Mouse (Mus musculus): Measurements from ENCODE around the gene Olfr1454. TPM values are rescaled to one million over a fixed set of nuclear protein-coding genes. Genes with fewer than 3 reads are reported as not detected.

Gene Olfr1454
- polyA plus RNA-seq (2014; fragmentation: Nextera tagmentation; extraction: Ambion mirVana) = not detected in 2 replicates

GRCm38 (mm10) chr19:13060310-13060709, at the start of gene Olfr1454:
Gene Olfr1454 (plus strand): TSS chr19:13060610.
- H3K4me3 ChIP-seq (ENCODE audit: low read depth, low read length) = no peak within 1 kb of the TSS
- no peaks in the 10 kb centered on the region for H3K4me1 ChIP-seq (replicated peaks; ENCODE audit: control insufficient read depth, insufficient read depth, low read length)
- H3K36me3 ChIP-seq (ENCODE audit: control insufficient read depth, insufficient read depth, low read length) = no peaks in the 10 kb centered on the region
- 0 out of 2 replicates have a peak, but pooled peaks cover under 1% of the 10 kb centered on the region for H3K9me3 ChIP-seq (ENCODE audit: control insufficient read depth, low read length)
- no peak within 1 kb of the TSS for H3K27ac ChIP-seq (ENCODE audit: low read depth, low read length)
- H3K9ac ChIP-seq (ENCODE audit: low read depth, low read length) = no peak within 1 kb of the TSS
- 62% methylated on average over 2 of the region's 2 CpGs for WGBS
- H3K27me3 ChIP-seq (replicated peaks; ENCODE audit: control insufficient read depth, insufficient read depth, low read length) = no peaks in the 10 kb centered on the region
- ATAC-seq (replicated peaks; ENCODE audit: low FRiP score) (no peak), DNase-seq (ENCODE audit: low spot score) (no peak)
- no peak within 1 kb of the TSS for H3K4me2 ChIP-seq

DNA sequence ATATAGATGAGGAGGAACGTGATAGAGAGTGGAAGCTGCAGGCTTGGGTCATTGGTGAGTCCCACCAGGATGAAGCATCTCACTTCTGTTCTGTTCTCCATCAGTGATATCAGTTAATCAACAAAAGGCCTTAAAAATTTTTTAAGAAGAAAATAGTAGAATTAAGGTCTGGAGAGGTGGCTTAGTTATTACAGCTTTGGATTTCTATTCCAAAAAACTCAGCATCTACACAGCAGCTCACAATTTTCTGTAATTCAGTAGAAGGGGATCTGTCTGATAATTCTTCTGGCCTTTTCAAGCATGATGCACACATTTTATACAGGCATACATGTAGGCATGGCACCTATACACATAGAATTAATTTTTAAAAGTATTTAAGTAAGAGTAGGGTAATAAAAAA, 32.2 kb upstream of the Olfr1454 start, which contains the start of gene Olfr1453:
Olfr1453 (minus strand) TSS at position 101 of the 400 bp plus-strand sequence.
- no peak for ATAC-seq (replicated peaks; ENCODE audit: low FRiP score)
- 40% methylated on average over 1 of the region's 1 CpGs for WGBS

DNA sequence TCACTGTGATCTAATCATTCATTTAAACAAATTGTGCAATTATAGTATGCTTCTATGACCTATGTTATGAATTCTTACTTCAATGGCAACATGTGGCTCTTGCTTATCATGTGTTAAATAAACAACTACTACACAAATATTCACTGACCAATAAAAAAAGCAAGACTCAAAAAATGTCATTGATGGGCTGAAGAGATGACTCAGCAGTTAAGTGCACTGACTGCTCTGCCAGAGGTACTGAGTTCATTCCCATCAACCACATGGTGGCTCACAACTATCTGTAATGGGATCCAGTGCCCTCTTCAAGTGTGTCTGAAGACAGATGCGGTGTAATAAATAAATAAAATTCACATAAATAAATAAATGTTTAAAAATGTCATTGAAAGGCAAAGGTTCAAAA, 33.5 kb downstream of the Olfr1454 start:
- Histone ChIP-seq H3K27me3 (replicated peaks; ENCODE audit: control insufficient read depth, insufficient read depth, low read length) (no peaks in the 10 kb centered on the region), H3K9me3 (ENCODE audit: control insufficient read depth, low read length) (no peaks in the 10 kb centered on the region), H3K4me1 (replicated peaks; ENCODE audit: control insufficient read depth, insufficient read depth, low read length) (no peaks in the 10 kb centered on the region), H3K9ac (ENCODE audit: low read depth, low read length) (no peak overlapping the region), H3K4me3 (ENCODE audit: low read depth, low read length) (no peak overlapping the region), H3K36me3 (ENCODE audit: control insufficient read depth, insufficient read depth, low read length) (no peaks in the 10 kb centered on the region), H3K27ac (ENCODE audit: low read depth, low read length) (no peak overlapping the region), H3K4me2 (no peak overlapping the region)
- no peak for DNase-seq (ENCODE audit: low spot score)
- WGBS = 92% methylated on average over 1 of the region's 1 CpGs
- ATAC-seq (replicated peaks; ENCODE audit: low FRiP score) = no peak

More for the DNA sequence above, 32.2 kb upstream of the Olfr1454 start, which contains the start of gene Olfr1453:
- Histone ChIP-seq H3K4me3 (ENCODE audit: low read depth, low read length) (no peak within 1 kb of the TSS), H3K27me3 (replicated peaks; ENCODE audit: control insufficient read depth, insufficient read depth, low read length) (no peaks in the 10 kb centered on the region), H3K4me1 (replicated peaks; ENCODE audit: control insufficient read depth, insufficient read depth, low read length) (no peaks in the 10 kb centered on the region), H3K36me3 (ENCODE audit: control insufficient read depth, insufficient read depth, low read length) (no peaks in the 10 kb centered on the region), H3K9me3 (ENCODE audit: control insufficient read depth, low read length) (no peaks in the 10 kb centered on the region), H3K4me2 (no peak within 1 kb of the TSS), H3K27ac (ENCODE audit: low read depth, low read length) (no peak within 1 kb of the TSS), H3K9ac (ENCODE audit: low read depth, low read length) (no peak within 1 kb of the TSS)
- no peak for DNase-seq (ENCODE audit: low spot score)

- Histone ChIP-seq H3K27ac (ENCODE audit: low read depth, low read length) (no peak within 1 kb of the TSS), H3K4me1 (replicated peaks; ENCODE audit: control insufficient read depth, insufficient read depth, low read length) (no peaks in the 10 kb centered on the region), H3K36me3 (ENCODE audit: control insufficient read depth, insufficient read depth, low read length) (no peaks in the 10 kb centered on the region), H3K27me3 (replicated peaks; ENCODE audit: control insufficient read depth, insufficient read depth, low read length) (no peaks in the 10 kb centered on the region), H3K4me3 (ENCODE audit: low read depth, low read length) (no peak within 1 kb of the TSS), H3K4me2 (no peak within 1 kb of the TSS), H3K9me3 (ENCODE audit: control insufficient read depth, low read length) (no peaks in the 10 kb centered on the region), H3K9ac (ENCODE audit: low read depth, low read length) (no peak within 1 kb of the TSS)
- DNase-seq (ENCODE audit: low spot score) (no peak), ATAC-seq (replicated peaks; ENCODE audit: low FRiP score) (no peak)
- 64% methylated on average over 2 of the region's 2 CpGs for WGBS
These were observed 37.4 kb downstream of the Olfr1454 start, which contains the start of gene Olfr1457 for GRCm38 (mm10) chr19:13097791-13098190. Gene Olfr1457 (minus strand): TSS chr19:13097891.

DNA sequence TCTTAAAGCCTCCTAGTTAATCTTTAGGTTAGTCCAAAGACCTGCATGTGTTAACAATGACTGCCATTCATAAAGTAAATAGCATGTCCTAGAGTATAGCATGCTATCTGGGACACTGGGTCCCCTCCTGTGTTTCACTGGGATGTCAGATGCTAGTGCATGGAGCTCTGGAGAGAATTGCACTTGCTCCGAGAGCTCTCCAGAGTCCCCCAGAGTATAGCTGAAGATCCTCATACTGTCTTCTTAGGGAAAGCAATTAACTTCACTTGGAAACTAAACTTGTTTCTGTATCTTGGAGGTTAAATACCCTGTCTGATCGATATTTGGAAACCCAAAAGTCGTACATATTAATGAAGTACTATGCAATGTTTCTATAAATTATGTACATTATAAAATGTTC, 46.3 kb downstream of the Olfr1454 start, which contains the start of gene Olfr1458:
Olfr1458 (minus strand) TSS at position 101 of the 400 bp plus-strand sequence.
- H3K9ac ChIP-seq (ENCODE audit: low read depth, low read length) = no peak within 1 kb of the TSS
- H3K4me1 ChIP-seq (replicated peaks; ENCODE audit: control insufficient read depth, insufficient read depth, low read length) = no peaks in the 10 kb centered on the region
- H3K27ac ChIP-seq (ENCODE audit: low read depth, low read length) = no peak within 1 kb of the TSS
- no peak within 1 kb of the TSS for H3K4me2 ChIP-seq
- no peak within 1 kb of the TSS for H3K4me3 ChIP-seq (ENCODE audit: low read depth, low read length)
- H3K36me3 ChIP-seq (ENCODE audit: control insufficient read depth, insufficient read depth, low read length) = no peaks in the 10 kb centered on the region
- peaks cover 5% of the 10 kb centered on the region; the same call in 1 of the 2 replicates for H3K9me3 ChIP-seq (ENCODE audit: control insufficient read depth, low read length)
- ATAC-seq (replicated peaks; ENCODE audit: low FRiP score) (no peak), DNase-seq (ENCODE audit: low spot score) (no peak)
- 79% methylated on average over 3 of the region's 3 CpGs for WGBS
- H3K27me3 ChIP-seq (replicated peaks; ENCODE audit: control insufficient read depth, insufficient read depth, low read length) = no peaks in the 10 kb centered on the region

Other genes with a start within 250 kb of the Olfr1454 start
- not detected in 2 replicates for gene Gm5244, start 213.9 kb upstream of the Olfr1454 start, polyA plus RNA-seq (2014; fragmentation: Nextera tagmentation; extraction: Ambion mirVana)
- not detected in 2 replicates for gene Olfr1444, start 203.3 kb upstream of the Olfr1454 start, polyA plus RNA-seq (2014; fragmentation: Nextera tagmentation; extraction: Ambion mirVana)
- not detected in 2 replicates for gene Olfr1445, start 176.8 kb upstream of the Olfr1454 start, polyA plus RNA-seq (2014; fragmentation: Nextera tagmentation; extraction: Ambion mirVana)
- gene Olfr1446, start 167.1 kb upstream of the Olfr1454 start, polyA plus RNA-seq (2014; fragmentation: Nextera tagmentation; extraction: Ambion mirVana) = not detected in 2 replicates
- not detected in 2 replicates for gene Olfr1447, start 156.9 kb upstream of the Olfr1454 start, polyA plus RNA-seq (2014; fragmentation: Nextera tagmentation; extraction: Ambion mirVana)
- gene Olfr1448, start 136.2 kb upstream of the Olfr1454 start, polyA plus RNA-seq (2014; fragmentation: Nextera tagmentation; extraction: Ambion mirVana) = not detected in 2 replicates
- gene Olfr1449, start 129.8 kb upstream of the Olfr1454 start, polyA plus RNA-seq (2014; fragmentation: Nextera tagmentation; extraction: Ambion mirVana) = not detected in 2 replicates
- not detected in 2 replicates for gene Olfr1450, start 110.4 kb upstream of the Olfr1454 start, polyA plus RNA-seq (2014; fragmentation: Nextera tagmentation; extraction: Ambion mirVana)
- gene Olfr1451, start 65.6 kb upstream of the Olfr1454 start, polyA plus RNA-seq (2014; fragmentation: Nextera tagmentation; extraction: Ambion mirVana) = not detected in 2 replicates
- not detected in 2 replicates for gene Olfr1453, start 32.3 kb upstream of the Olfr1454 start, polyA plus RNA-seq (2014; fragmentation: Nextera tagmentation; extraction: Ambion mirVana)
- gene Olfr1457, start 37.3 kb downstream of the Olfr1454 start, polyA plus RNA-seq (2014; fragmentation: Nextera tagmentation; extraction: Ambion mirVana) = not detected in 2 replicates
- gene Olfr1458, start 46.2 kb downstream of the Olfr1454 start, polyA plus RNA-seq (2014; fragmentation: Nextera tagmentation; extraction: Ambion mirVana) = not detected in 2 replicates
- gene Olfr1459, start 88.9 kb downstream of the Olfr1454 start, polyA plus RNA-seq (2014; fragmentation: Nextera tagmentation; extraction: Ambion mirVana) = not detected in 2 replicates
- not detected in 2 replicates for gene Olfr1461, start 102.4 kb downstream of the Olfr1454 start, polyA plus RNA-seq (2014; fragmentation: Nextera tagmentation; extraction: Ambion mirVana)
- not detected in 2 replicates for gene Olfr1462, start 125.1 kb downstream of the Olfr1454 start, polyA plus RNA-seq (2014; fragmentation: Nextera tagmentation; extraction: Ambion mirVana)
- not detected in 2 replicates for gene Olfr1463, start 170.7 kb downstream of the Olfr1454 start, polyA plus RNA-seq (2014; fragmentation: Nextera tagmentation; extraction: Ambion mirVana)